Mouse (Mus musculus): ENCODE measurements around the gene Col24a1. TPM values are rescaled to one million over a fixed set of nuclear protein-coding genes. Genes with fewer than 3 reads are reported as not detected.

Col24a1 gene
- polyA plus RNA-seq (2015; fragmentation: Nextera tagmentation; extraction: Ambion mirVana), result 0.23 and 0.26 TPM in 2 replicates

GRCm38 (mm10) chr3:145292337-145293134, at the start of gene Col24a1:
TSS of gene Col24a1 (plus strand) at chr3:145292472.
- Histone ChIP-seq H3K36me3 (ENCODE audit: poor library complexity, severe bottlenecking) (no peaks in the 10 kb centered on the region), H3K27ac (no peak within 1 kb of the TSS), H3K4me1 (peaks cover 17% of the 10 kb centered on the region), H3K9me3 (replicated peaks) (no peaks in the 10 kb centered on the region), H3K9ac (peak within 1 kb of the TSS; percentile 58), H3K4me2 (peak within 1 kb of the TSS; percentile 79), H3K27me3 (no peaks in the 10 kb centered on the region), H3K4me3 (peak within 1 kb of the TSS; percentile 36)
- peak; percentile 80 for ATAC-seq
- 1% methylated on average over 22 of the region's 22 CpGs for WGBS

DNA sequence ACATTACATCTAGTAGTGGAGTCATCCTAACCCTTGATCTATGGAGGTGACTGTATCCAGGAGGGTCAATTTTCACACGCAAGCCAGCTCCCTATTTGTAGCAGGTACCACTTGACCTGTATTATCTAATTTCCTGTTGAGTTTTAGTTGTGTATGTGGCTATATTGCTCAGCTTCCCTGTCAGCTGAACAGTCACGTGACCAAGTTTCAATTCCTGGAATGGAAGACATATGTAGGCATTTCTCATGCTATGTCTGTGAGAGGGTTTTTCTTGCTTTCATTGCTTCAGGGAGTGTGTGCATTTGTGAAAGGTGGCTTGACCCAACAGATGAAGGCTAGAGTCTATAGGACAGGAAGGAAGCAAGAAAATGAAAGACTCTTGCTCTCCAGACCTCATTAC, 44.2 kb upstream of the Col24a1 start:
- no peak overlapping the region for H3K4me2 ChIP-seq
- no peaks in the 10 kb centered on the region for H3K36me3 ChIP-seq (ENCODE audit: poor library complexity, severe bottlenecking)
- no peak overlapping the region for H3K27ac ChIP-seq
- no peak overlapping the region for H3K9ac ChIP-seq
- no peak overlapping the region for H3K4me3 ChIP-seq
- no peaks in the 10 kb centered on the region for H3K4me1 ChIP-seq
- WGBS, result 87% methylated on average over 2 of the region's 2 CpGs
- no peaks in the 10 kb centered on the region for H3K27me3 ChIP-seq
- no peak for ATAC-seq
- H3K9me3 ChIP-seq (replicated peaks), result no peaks in the 10 kb centered on the region

DNA sequence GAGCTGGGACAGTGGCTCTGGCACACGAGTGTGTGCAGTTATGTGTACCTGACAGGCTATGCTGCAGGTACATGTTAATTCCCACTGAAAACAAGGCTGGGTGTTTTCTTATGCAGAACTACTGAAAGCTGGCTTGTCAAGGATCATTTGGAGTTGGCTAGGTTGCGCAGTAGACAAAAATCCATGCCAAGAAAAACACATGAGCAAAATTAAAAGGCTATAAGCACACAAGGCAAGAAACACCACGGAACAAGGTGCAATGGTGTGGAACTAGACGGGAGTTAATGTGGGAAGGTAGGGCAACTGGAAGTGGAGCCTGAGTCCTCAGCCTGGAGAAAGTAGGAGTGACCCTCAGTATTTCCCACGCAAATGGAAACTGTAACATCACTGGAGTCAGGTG, 39.2 kb upstream of the Col24a1 start:
- H3K4me2 ChIP-seq, result no peak overlapping the region
- H3K27ac ChIP-seq, result no peak overlapping the region
- ATAC-seq, result no peak
- 90% methylated on average over 5 of the region's 5 CpGs for WGBS
- H3K4me1 ChIP-seq, result no peaks in the 10 kb centered on the region
- no peaks in the 10 kb centered on the region for H3K36me3 ChIP-seq (ENCODE audit: poor library complexity, severe bottlenecking)
- no peaks in the 10 kb centered on the region for H3K9me3 ChIP-seq (replicated peaks)
- H3K9ac ChIP-seq, result no peak overlapping the region
- H3K27me3 ChIP-seq, result no peaks in the 10 kb centered on the region
- H3K4me3 ChIP-seq, result no peak overlapping the region

GRCm38 (mm10) chr3:145254764-145255396, 37.4 kb upstream of the Col24a1 start:
- no peak overlapping the region for H3K9ac ChIP-seq
- no peaks in the 10 kb centered on the region for H3K9me3 ChIP-seq (replicated peaks)
- H3K36me3 ChIP-seq (ENCODE audit: poor library complexity, severe bottlenecking), result no peaks in the 10 kb centered on the region
- H3K4me2 ChIP-seq, result no peak overlapping the region
- ATAC-seq, result no peak
- H3K4me1 ChIP-seq, result no peaks in the 10 kb centered on the region
- no peak overlapping the region for H3K4me3 ChIP-seq
- H3K27me3 ChIP-seq, result no peaks in the 10 kb centered on the region
- no peak overlapping the region for H3K27ac ChIP-seq
- WGBS, result 84% methylated on average over 3 of the region's 3 CpGs

- Histone ChIP-seq H3K27me3 (no peaks in the 10 kb centered on the region), H3K4me2 (no peak overlapping the region), H3K4me3 (no peak overlapping the region), H3K4me1 (no peaks in the 10 kb centered on the region), H3K9ac (no peak overlapping the region), H3K36me3 (ENCODE audit: poor library complexity, severe bottlenecking) (no peaks in the 10 kb centered on the region), H3K9me3 (replicated peaks) (no peaks in the 10 kb centered on the region), H3K27ac (no peak overlapping the region)
- WGBS, result 85% methylated on average over 7 of the region's 7 CpGs
- ATAC-seq, result no peak
These were observed 35.6 kb upstream of the Col24a1 start for GRCm38 (mm10) chr3:145256647-145257046.

- H3K27ac ChIP-seq, result no peak overlapping the region
- 88% methylated on average over 6 of the region's 6 CpGs for WGBS
- no peak overlapping the region for H3K4me2 ChIP-seq
- no peaks in the 10 kb centered on the region for H3K27me3 ChIP-seq
- H3K9ac ChIP-seq, result no peak overlapping the region
- no peaks in the 10 kb centered on the region for H3K9me3 ChIP-seq (replicated peaks)
- H3K4me3 ChIP-seq, result no peak overlapping the region
- H3K4me1 ChIP-seq, result no peaks in the 10 kb centered on the region
- no peak for ATAC-seq
- H3K36me3 ChIP-seq (ENCODE audit: poor library complexity, severe bottlenecking), result no peaks in the 10 kb centered on the region
These were observed 32.6 kb upstream of the Col24a1 start for GRCm38 (mm10) chr3:145259678-145260077.

- Histone ChIP-seq H3K4me1 (no peaks in the 10 kb centered on the region), H3K36me3 (ENCODE audit: poor library complexity, severe bottlenecking) (no peaks in the 10 kb centered on the region), H3K27ac (no peak overlapping the region), H3K4me3 (no peak overlapping the region), H3K9ac (no peak overlapping the region), H3K27me3 (no peaks in the 10 kb centered on the region), H3K9me3 (replicated peaks) (no peaks in the 10 kb centered on the region), H3K4me2 (no peak overlapping the region)
- ATAC-seq, result no peak
- WGBS, result 78% methylated on average over 4 of the region's 4 CpGs
These were observed 29.1 kb upstream of the Col24a1 start for GRCm38 (mm10) chr3:145263131-145263530.

DNA sequence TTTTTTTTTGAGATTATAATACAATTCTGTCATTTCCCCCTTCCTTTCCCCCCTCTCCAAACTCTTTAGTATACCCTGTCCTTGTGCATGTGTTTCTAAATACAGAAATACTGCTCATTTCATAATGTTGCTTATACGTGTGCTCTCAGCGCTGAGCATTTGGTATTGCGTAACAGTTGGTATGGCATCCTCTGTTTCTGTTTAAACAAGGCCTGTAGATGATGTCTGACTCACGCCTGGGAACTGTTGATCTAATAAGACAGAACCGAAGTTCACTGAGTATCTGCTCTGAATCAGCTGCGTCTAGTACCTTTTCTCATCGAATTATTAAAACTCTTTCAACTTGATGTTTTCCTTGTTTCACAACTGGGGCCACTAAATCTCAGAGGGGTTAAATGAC, 24.2 kb upstream of the Col24a1 start:
- ATAC-seq, result no peak

GRCm38 (mm10) chr3:145274191-145274590, 18.1 kb upstream of the Col24a1 start:
- WGBS, result 90% methylated on average over 6 of the region's 6 CpGs
- H3K9ac ChIP-seq, result no peak overlapping the region
- H3K27me3 ChIP-seq, result no peaks in the 10 kb centered on the region
- H3K4me3 ChIP-seq, result no peak overlapping the region
- ATAC-seq, result no peak
- no peak overlapping the region for H3K27ac ChIP-seq
- H3K4me2 ChIP-seq, result no peak overlapping the region
- H3K36me3 ChIP-seq (ENCODE audit: poor library complexity, severe bottlenecking), result no peaks in the 10 kb centered on the region
- no peaks in the 10 kb centered on the region for H3K4me1 ChIP-seq
- H3K9me3 ChIP-seq (replicated peaks), result no peaks in the 10 kb centered on the region

More for the DNA sequence above, 24.2 kb upstream of the Col24a1 start:
- Histone ChIP-seq H3K27me3 (no peaks in the 10 kb centered on the region), H3K9me3 (replicated peaks) (no peaks in the 10 kb centered on the region), H3K4me2 (no peak overlapping the region), H3K36me3 (ENCODE audit: poor library complexity, severe bottlenecking) (no peaks in the 10 kb centered on the region), H3K4me1 (no peaks in the 10 kb centered on the region), H3K4me3 (no peak overlapping the region), H3K9ac (no peak overlapping the region), H3K27ac (no peak overlapping the region)
- 94% methylated on average over 7 of the region's 7 CpGs for WGBS

- H3K4me1 ChIP-seq, result peaks cover 17% of the 10 kb centered on the region
- H3K4me2 ChIP-seq, result peak overlapping the region; percentile 79
- H3K36me3 ChIP-seq (ENCODE audit: poor library complexity, severe bottlenecking), result no peaks in the 10 kb centered on the region
- no peaks in the 10 kb centered on the region for H3K27me3 ChIP-seq
- H3K27ac ChIP-seq, result no peak overlapping the region
- ATAC-seq, result peak; percentile 39
- H3K4me3 ChIP-seq, result peak overlapping the region; percentile 36
- no peaks in the 10 kb centered on the region for H3K9me3 ChIP-seq (replicated peaks)
- H3K9ac ChIP-seq, result peak overlapping the region; percentile 58
- WGBS, result 2% methylated on average over 9 of the region's 9 CpGs
These were observed 935 bp downstream of the Col24a1 start for GRCm38 (mm10) chr3:145293207-145293606.

GRCm38 (mm10) chr3:145293623-145294307, 1.5 kb downstream of the Col24a1 start:
- 77% methylated on average over 12 of the region's 12 CpGs for WGBS
- peaks cover 17% of the 10 kb centered on the region for H3K4me1 ChIP-seq
- H3K4me3 ChIP-seq, result peak overlapping the region; percentile 36; the same call in 1 of the 2 replicates
- ATAC-seq, result no peak
- no peaks in the 10 kb centered on the region for H3K27me3 ChIP-seq
- H3K9me3 ChIP-seq (replicated peaks), result no peaks in the 10 kb centered on the region
- H3K9ac ChIP-seq, result peak overlapping the region; percentile 58; the same call in 1 of the 2 replicates
- H3K36me3 ChIP-seq (ENCODE audit: poor library complexity, severe bottlenecking), result no peaks in the 10 kb centered on the region
- H3K4me2 ChIP-seq, result peak overlapping the region; percentile 79
- H3K27ac ChIP-seq, result no peak overlapping the region

DNA sequence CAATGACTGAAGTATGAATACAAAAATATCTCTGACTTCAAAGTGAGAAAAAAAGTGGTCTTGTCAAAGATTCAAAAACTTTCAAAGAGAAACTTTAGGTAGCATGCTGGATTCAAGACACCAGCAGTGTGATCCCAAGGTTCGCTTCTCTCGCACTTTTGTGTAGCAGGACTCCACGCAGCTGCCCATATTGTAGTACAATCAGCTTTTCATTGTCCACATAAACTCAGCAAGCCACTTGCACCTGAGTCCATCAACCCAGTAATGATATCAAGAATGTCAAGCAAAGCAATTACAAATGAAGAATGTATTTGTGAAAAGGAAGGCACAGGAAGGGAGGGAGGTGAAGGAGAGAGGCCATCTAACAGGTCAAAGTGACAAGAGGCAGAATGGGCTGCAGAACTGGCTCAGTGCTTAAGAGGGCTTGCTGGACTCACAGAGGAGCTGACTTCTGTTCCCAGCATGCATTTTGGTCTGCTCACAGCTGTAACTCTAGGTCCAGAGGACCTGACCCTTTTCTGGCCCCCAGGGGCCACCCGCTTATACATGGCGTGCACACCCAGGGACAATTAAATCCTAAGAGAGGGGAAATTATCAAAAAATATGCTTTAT, 7.8 kb downstream of the Col24a1 start:
- Histone ChIP-seq H3K9me3 (replicated peaks) (no peaks in the 10 kb centered on the region), H3K36me3 (ENCODE audit: poor library complexity, severe bottlenecking) (no peaks in the 10 kb centered on the region), H3K4me3 (no peak overlapping the region), H3K4me2 (no peak overlapping the region), H3K4me1 (no peaks in the 10 kb centered on the region), H3K27ac (no peak overlapping the region), H3K27me3 (no peaks in the 10 kb centered on the region), H3K9ac (no peak overlapping the region)
- ATAC-seq, result no peak
- WGBS, result 85% methylated on average over 5 of the region's 5 CpGs

Measured in forebrain, embryonic 13.5 days (tissue).